Mouse (Mus musculus): ENCODE measurements around the gene Sap30.

Gene Sap30

GRCm38 (mm10) chr8:57487441-57488155 lies at the start of gene Sap30:
Sap30 (minus strand) TSS chr8:57487860.
- under 1% methylated on average over 66 of the region's 66 CpGs for WGBS

DNA sequence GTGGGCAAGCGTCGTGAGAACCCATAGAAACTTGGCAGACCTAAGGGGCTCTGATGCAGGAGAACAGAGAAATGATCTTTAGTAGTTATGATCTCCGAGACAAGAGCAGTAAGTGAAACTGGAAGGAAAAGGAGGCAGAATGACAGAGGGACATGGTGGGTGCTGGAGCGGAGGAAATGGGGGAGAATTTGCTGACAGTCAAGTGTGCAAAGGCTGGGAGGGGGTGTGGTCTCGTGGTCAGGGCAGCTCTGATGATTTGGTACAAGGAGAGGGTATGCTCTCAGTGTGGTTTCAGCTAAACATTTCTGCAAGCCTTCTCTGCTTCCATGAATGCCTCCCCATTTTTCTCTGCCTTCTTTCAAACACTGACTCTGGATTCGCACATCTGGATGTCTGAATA lies 48.5 kb upstream of the Sap30 start:
- WGBS, result 94% methylated on average over 6 of the region's 6 CpGs

DNA sequence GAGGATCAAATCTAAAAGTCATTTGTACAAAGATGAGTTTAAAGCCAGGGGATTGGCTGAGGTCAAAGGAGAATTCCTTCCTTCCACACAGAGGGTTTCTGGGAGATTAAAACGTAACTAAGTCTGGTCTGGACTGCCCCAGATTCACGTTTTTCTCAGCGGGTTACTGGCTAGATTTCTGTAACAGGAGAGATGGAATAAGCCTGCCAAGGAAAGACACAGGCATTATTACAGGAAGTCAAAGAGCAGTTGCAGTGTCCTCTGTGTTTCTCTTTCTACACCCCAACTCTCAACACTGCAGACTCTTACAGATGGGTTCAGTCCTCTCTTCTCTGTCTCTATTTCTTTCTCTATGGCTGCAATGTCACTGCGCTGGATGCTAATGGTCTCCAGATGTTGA lies 46.8 kb upstream of the Sap30 start:
- WGBS, result 77% methylated on average over 4 of the region's 4 CpGs

DNA sequence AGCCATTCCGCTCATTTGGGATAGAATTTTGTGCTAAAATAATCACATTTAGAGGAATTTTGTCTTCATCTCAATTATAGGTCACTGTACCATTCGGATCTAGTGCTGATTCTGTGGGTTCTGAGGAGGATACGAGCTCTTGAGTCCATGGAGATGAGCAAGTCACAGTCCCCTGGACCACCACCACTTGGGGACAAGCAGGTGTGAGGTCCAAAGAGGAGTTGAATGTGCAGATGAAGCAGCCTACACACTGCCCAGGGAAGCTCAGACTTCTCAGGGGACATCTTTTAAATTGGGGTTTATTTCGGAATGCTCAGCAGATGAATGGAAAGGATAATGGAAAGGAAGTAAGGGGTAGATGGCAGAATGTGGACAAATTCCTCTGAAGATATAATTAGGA lies 45.4 kb upstream of the Sap30 start:
- WGBS, result 94% methylated on average over 4 of the region's 4 CpGs

- WGBS, result 77% methylated on average over 2 of the region's 2 CpGs
Measured at GRCm38 (mm10) chr8:57532223-57532622, 44.6 kb upstream of the Sap30 start.

GRCm38 (mm10) chr8:57530666-57531349 lies 43.1 kb upstream of the Sap30 start:
- 23% methylated on average over 15 of the region's 15 CpGs for WGBS

DNA sequence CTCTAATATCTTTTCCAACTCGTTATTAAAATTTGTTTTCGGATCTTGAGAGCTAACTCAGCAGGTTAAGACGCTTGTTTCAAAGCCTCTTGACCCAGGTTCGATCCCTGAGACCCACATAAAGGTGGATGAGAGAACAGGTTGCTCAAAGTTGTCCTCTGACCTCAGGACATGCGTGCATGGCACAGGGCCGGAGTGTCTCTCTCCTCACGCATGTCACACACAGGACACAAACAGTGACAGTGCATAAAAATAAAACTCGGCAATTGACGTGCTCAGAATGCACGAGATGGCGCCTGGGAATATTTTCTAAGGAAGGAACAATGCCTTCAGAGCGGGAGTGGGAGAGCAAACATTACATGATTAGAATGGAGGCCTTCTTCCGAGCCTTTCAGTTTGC lies 42.6 kb upstream of the Sap30 start:
- WGBS, result 87% methylated on average over 13 of the region's 13 CpGs

- WGBS, result 95% methylated on average over 1 of the region's 1 CpGs
Measured at GRCm38 (mm10) chr8:57528036-57528435, 40.4 kb upstream of the Sap30 start.

- WGBS, result 85% methylated on average over 12 of the region's 12 CpGs
Measured at GRCm38 (mm10) chr8:57520186-57520786, 32.6 kb upstream of the Sap30 start.

- WGBS, result 95% methylated on average over 3 of the region's 3 CpGs
Measured at GRCm38 (mm10) chr8:57517723-57518122, 30.1 kb upstream of the Sap30 start.

- WGBS, result 91% methylated on average over 5 of the region's 5 CpGs
Measured at GRCm38 (mm10) chr8:57516685-57517084, 29.0 kb upstream of the Sap30 start.

DNA sequence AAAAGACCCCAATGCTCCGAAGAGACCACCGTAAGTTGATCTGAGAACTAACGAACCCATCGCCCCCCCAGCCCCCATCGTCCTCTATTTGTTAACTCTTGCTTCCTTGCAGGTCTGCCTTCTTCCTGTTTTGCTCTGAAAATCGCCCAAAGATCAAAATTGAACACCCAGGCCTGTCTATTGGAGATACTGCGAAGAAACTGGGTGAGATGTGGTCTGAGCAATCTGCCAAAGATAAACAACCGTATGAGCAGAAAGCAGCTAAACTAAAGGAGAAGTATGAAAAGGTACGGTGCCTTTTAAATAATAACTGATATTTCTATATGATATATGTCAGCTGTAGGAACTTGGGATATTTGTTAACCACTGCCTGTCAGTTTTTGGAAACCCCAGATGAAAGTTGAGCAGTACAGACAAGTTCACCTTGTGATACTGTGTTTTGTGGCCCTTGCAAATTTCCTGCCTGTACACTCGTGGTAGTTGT lies 25.6 kb upstream of the Sap30 start:
- WGBS, result 31% methylated on average over 10 of the region's 10 CpGs

- under 1% methylated on average over 96 of the region's 96 CpGs for WGBS
Measured at GRCm38 (mm10) chr8:57512141-57513056, 24.7 kb upstream of the Sap30 start.

DNA sequence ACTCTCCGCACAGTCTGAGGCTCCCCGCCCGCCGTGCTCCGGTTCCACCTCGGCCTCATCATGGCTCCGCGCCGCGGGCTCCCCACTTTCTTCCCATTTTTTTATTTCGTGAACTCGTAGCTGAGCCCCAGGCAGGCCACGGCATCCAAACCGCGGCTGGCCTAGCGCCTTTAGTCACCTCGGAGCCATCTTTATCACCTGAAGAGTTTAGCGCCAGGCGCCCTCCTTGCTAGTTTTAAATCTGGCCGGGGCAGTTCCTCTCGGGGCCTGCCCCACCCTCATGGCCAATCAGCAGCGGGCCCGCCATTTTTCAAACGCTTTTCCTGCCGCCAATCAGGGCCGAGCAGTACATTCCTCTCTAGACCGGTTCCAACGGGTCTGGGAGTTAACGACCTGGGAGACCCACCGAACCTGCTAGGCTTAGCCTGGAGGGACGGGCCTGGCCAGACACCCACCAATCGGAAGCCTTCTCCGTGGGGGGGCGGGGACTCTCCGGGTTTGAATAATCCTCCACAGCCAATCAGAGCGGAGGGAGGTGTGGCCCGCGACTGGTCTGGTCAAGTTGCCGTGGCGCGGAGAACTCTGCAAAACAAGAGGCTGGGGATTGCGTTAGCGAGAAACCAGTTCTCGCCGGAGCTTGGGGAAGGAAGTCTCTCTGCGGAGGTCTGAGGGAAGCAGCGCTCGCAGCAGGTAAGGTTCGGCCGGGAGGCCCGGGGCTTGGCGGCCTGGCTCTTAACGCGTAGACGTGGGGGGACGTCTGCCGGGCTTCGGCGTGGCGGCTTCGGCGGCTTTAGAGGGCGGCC lies 23.9 kb upstream of the Sap30 start, which contains the start of gene Hmgb2:
Gene Hmgb2 (plus strand): TSS at position 592 of the 803 bp plus-strand sequence.
- under 1% methylated on average over 63 of the region's 63 CpGs for WGBS

DNA sequence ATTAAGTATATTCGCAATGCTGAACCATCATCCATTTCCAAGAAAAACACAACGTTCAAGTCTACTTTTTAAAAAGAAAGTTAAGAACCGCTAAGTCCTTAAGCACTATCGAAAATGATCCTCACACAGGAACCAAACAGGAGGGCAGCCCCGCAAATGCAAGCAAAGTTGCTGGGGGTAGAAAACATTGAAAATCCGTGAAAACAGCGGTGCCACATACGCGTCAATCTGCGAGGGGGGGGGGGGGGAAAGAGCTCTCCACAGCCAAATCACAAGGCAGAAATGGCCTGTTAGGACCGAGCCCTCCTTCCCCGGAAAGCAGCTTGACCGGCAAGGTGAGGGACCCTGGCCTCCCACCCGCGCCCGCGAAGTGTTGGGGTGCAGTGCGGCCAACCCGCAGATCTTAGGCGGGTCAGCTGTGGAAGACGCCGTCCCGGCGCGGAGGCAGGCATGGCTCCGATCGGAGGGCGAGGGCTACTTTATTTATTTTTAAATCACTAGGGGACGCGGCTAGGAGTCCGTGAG lies 23.2 kb upstream of the Sap30 start:
- WGBS, result 1% methylated on average over 31 of the region's 31 CpGs

DNA sequence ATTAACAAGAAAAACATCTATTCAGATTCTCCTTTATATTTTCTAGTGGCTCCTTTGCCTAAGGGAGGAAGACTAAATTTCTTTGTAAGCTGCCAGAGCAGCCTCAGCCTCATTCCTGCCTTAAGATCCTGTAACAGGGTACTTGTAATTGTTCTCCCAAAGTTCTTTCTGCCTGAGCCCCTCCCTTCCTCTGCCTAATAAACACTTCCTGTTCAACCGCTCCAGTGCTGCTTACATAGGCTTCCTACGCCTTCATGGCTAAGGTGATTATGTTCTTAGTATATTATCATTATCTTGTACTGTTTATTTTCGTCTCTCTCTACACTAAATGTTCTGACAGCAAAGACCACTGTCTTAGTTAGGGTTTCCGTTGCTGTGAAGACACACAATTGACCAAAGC lies 21.0 kb upstream of the Sap30 start:
- 88% methylated on average over 4 of the region's 4 CpGs for WGBS

GRCm38 (mm10) chr8:57507556-57508063 lies 19.9 kb upstream of the Sap30 start:
- WGBS, result 92% methylated on average over 4 of the region's 4 CpGs

GRCm38 (mm10) chr8:57505500-57505899 lies 17.8 kb upstream of the Sap30 start:
- 91% methylated on average over 1 of the region's 1 CpGs for WGBS

GRCm38 (mm10) chr8:57503641-57504040 lies 16.0 kb upstream of the Sap30 start:
- 50% methylated on average over 5 of the region's 5 CpGs for WGBS

GRCm38 (mm10) chr8:57498847-57499511 lies 11.3 kb upstream of the Sap30 start:
- WGBS, result 28% methylated on average over 17 of the region's 17 CpGs
